Mouse (Mus musculus): ENCODE measurements at regions not wholly inside any gene's neighbourhood (a gene's known extent, or its start where the extent isn't known, plus 50 kb on each side); places are given as distances from the start of the nearest gene placed in this dataset.

DNA sequence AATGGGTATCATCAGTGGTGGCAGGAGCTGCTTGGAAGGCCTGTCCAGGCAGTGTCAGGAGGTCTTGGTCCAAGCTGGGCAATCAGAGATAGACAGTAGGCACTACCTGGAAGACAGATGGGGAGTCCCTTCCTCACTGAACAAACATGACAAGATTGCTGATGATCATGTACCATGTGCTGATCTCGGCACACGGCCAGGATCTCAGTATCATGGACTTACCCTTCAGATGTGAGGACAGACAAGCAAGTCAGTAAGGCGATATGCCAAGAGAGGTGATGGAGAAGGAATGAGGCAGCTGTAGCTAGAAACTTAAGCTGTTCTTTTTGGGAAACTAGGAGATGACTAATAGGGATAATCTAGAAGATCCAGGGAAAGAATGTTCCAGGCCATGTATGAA lies 238.2 kb downstream of the Rybp start:
- no peak for DNase-seq (ENCODE audit: low read depth, low spot score)

DNA sequence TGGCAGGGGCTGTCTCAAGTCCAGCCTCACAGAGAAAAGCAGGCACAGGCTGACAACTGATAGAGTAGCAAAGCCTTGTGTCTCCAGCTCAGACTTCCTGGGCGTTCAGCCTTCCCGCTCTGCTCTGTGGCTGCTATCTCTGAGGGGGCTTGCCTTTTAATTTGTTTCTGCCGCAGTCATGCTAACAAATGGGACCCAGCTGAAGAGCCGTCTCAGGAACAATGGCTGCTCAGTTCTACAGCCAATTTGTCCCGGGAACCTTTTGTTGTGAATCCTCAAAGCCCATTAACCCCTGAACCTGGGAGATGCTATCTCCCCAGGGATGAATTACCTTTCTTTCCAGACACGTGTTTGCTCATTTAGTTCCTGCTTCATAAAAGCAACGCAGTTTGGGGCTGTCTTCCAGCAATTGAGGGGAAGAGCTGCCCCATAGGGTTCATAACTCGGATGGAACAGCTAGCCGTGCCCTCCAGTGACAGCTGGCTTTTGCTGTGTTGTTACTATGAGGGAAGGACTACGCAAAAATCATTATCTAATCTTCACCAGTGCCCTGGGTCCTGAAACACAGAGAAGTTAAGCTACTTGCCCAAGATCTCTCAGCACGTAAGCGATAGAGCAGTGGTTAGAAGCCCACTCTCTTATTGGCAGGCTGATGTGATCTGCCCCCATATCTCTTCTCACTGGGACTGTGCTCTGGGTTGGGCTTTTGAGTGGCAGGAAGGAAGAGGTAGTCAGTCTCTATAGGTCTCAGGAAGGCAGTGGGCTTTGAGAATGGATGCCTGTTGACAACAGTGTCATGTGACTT lies 240.9 kb downstream of the Rybp start:
- DNase-seq (ENCODE audit: low read depth, low spot score), result no peak

DNA sequence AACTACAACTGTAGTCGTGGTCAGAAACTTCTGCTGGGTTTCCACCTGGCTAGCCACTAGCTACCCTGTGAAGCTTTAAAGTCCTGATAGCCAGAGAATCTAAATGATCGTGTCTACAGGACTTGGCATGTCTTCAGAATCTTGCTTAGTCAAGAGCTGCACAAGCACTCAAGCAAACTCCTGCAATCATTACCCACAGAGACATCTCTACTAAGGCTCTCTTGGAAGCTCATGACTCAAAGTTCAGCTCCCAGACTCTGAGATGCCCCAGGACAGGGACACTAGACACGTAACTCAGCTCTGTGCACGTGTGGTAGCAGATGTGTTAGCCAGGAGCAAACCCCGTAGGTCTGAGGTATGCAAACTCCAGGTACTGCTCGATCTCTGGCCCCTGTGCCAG lies 242.2 kb downstream of the Rybp start:
- DNase-seq (ENCODE audit: low read depth, low spot score), result no peak

DNA sequence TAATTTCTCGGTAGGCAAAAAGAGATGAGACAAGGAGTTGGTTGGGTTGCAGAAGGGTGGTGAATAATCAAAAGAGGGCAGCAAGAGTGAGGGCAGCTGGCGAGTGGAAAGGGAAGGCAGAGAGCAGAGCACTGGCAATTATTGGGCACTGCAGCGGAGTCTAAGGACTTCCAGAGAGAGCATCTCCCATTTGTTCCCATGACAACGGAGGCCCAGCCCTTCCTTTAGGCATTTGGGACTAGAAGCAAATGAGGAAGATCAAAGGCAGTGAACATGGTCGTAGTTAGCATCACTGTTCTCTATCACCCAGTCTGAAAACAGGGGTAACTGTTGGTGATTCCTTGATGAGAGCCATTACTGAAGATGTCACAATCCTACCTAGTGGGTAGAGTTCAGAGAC lies 246.1 kb downstream of the Rybp start:
- no peak for DNase-seq (ENCODE audit: low read depth, low spot score)

DNA sequence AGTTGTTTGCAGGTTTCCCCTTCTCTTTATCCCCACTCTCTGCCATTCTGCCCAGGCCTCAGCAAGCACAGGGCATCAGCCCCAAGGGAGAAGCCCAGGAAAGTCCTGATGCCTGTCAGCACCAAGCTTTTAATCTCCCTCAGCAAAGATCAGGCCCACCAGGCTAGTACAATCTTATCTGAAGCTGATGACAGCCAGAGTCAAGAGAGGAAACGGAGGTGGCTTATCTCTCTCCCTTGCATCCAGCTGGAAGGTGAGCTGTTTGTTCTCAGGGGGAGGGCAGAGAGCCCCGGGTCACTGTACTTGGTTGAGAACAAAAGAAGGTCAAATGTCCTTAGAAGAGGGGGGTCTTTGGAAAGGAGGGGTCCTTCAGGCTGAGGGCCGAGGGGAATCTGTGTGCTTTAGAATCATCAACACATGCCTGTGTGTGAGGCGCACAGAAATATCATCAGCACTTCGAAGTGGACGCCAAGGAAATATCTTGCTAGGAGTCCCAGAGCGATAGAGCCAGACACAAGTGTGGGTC lies 246.8 kb downstream of the Rybp start:
- DNase-seq (ENCODE audit: low read depth, low spot score), result no peak

DNA sequence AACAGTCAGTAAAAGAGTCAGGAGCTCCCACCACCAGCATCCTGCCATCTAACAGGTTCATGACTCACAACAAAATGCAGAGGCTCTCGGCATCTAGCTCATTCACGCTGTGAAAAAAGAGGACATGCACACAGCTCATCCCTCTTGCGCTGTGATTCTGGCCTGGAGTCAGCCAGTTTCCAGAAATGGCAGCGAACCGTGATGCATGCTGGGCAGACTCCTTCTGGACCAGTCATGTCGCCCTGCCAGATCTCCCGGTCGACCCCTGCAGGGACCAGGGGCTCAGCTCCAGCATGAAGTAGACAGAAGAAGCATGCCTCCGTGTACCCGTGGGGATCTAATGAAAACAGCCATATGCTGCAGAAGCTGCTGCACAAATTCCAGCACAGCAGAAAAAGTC lies 254.6 kb downstream of the Rybp start:
- DNase-seq (ENCODE audit: low read depth, low spot score), result no peak

DNA sequence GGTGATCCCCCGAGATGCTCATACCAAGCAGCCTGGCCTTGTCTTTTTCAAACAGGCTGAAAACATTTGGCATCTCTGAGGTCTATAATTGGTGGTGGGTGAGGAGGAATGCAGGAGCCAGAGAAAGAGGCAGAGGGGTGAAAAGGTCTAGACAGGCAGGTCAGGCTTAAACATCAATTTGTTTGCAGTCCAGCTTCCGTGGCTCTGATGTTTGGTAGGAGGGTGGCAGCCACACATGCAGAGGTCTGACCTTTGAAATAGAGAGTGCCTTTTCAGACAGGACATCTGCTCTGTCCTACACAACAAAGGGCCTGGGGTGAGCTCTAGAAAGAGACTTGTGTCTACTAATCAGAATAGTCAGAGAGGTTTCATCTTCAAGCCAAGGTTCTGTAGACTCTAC lies 256.8 kb downstream of the Rybp start:
- DNase-seq (ENCODE audit: low read depth, low spot score), result no peak

DNA sequence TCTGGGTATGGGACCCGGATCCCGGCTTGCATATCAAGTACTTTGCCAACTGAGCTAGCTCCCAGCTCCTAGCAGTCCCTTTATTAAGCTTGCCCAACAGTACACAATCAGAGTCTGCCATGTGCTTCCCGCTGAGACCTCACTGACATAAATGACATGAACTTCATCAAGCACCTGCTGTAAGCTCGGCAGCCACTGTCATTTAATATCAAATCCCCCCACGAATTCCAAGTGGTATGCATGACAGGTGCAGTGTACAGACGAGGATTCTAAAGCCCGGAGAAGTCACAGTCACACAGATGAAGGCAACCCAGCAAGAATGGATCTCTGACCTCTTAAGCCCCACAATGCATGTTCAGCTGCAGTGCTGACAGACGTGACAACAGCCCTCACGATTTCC lies 257.3 kb downstream of the Rybp start:
- DNase-seq (ENCODE audit: low read depth, low spot score), result no peak

DNA sequence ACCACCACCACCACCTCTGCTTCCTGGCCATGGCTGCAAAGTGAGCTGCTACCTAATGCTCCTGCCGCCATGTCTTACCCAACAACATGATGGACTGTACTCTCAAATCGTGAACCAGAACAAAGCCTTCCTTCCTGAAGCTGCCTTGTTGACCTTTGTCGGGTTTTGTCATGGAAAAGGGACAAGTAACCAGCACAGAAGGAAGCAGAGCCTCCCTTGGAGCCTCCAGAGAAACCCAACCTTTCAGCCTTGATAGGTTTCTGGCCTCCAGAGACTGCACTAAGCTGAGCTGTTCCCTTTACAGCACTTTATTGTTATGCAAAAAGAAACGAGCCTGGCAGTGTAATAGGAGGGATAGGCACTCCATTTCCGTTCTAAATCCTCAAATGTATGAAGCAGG lies 259.8 kb downstream of the Rybp start:
- DNase-seq (ENCODE audit: low read depth, low spot score), result no peak

DNA sequence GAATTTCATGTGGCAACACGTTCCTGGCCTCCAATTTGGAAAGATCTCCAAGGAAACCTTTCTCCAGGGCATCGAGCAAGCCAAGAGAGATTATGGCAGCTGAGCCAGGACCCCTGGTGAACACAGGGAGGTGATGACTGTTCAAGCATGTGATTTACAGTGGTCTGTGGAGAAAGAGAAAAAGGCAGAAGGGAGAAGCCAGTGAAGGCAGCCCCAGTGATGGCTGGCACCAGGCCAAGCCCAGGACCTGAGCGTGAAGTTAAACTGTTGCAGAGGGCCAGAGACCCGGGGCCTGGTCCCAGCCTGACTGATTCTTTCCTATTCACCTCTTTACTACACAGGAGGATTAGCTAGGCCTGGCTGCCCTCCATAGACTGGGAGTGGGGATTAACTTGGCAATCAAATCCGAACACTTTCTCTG lies 261.7 kb downstream of the Rybp start:
- no peak for DNase-seq (ENCODE audit: low read depth, low spot score)

DNA sequence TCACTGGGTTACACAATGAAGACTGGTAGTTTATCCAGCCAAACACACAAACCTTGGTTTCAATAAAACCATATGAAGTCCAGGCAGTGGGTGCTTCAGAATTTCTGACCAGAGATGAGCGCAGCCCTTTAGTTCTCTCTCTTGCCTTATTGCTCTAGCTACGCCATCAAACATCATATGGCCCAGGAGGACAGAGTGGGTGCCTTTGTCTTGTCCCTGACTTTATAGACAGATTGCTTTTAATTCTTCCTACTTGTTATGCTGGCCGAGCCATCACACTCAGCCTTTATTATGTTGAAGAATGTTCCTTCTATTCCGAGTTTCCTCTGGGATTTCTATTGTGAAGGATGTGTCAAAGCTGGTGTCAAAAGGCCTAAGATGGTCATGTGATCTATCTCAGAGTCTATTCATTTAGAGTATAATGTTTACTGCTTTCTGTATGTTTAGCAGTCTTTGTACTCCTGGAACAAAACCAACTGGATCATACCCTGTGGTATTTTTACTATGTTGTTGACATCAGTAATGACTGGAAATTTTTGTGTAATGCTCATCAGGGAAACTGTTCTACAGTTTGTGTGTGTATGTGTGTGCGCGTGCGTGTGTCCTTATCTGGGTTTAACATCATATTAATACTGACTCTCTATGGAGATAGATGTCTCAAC lies 263.7 kb downstream of the Rybp start:
- DNase-seq (ENCODE audit: low read depth, low spot score), result no peak

DNA sequence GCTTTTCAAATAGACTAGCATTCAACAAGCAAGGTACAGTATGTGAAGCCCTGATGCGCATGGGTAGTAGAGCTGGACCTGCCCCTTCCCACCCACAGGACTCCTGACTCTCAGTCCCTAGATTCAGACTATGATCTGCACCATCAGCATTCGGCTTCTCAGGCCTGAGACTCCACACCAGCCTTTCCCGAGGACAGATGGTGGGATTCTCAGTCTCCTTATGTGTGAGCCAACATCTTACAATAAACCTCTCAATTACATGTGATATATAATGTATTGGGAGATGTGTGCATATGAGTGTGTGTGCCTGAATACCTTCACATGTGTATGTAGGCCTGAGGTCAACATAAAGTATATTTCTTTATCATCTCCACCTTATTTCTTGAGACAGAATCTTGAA lies 268.3 kb downstream of the Rybp start:
- DNase-seq (ENCODE audit: low read depth, low spot score), result no peak

DNA sequence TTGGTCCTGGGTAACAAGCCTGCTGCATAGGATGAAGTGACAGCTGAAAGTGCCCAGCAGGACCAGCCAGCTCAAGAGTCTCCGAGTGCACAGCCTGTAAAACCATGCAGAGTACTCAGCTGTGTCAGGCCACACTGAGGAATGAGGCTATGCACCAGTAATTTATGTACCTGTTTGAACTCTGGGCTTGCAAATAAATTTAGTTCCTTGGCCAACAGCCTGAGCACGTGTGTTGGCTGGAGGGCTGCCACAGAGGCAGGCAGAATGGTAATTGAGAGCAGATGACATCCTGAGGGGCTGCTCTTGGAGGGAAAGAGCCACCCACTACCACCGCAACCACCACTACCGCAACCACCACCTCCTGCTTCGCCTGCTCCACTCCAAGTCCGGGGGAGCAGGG lies 273.3 kb downstream of the Rybp start:
- DNase-seq (ENCODE audit: low read depth, low spot score), result no peak

DNA sequence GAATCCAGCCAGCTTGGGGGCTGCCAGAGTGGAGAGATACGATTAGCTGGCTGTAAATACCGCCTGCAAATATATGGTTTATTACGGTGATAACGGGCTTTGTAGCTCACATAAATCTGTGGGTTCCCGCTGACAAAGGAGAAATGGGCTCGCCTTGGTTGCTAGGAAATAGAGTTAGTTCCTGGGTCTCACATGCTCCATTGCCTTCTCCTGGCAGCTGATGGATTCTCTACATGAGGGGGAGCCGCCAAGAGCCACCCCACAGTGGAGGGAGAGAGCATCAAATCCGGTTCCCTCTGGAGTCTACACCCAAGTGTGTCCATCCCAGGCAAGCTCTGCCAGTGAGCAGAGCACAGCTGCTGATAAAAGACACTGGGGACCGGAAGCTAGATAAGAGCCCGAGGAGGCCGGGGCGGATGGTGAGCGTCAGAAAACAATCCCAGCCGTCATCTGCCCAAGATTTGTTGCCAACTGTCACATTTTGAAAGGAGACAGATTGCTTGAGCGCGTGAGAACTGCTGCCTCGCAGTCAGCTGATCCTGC lies 275.7 kb downstream of the Rybp start:
- DNase-seq (ENCODE audit: low read depth, low spot score), result no peak

DNA sequence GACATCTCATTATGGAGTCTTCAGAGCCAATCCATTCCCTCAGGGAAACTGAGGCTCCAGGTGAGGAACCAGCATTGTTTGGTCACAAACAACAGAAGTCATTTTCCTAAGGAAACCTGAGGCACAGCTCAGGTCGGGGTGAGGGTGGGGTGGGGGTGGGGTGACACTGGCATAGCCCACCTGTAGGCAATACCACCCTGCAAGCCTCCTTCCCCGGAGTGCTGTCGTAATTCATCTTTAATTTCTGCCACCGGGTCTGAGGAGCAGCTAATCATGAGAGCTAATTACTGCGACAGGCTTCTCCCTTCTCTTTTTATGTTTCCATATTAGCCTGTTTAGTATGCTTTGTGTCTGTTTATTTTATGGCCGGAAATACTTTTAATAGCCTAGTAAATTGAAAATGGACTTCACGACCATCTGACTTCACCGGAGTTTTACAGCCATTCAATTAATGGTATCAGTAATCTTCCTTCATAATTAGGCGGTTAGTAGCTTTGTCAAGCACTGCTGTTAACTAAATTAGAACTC lies 276.3 kb downstream of the Rybp start:
- no peak for DNase-seq (ENCODE audit: low read depth, low spot score)

DNA sequence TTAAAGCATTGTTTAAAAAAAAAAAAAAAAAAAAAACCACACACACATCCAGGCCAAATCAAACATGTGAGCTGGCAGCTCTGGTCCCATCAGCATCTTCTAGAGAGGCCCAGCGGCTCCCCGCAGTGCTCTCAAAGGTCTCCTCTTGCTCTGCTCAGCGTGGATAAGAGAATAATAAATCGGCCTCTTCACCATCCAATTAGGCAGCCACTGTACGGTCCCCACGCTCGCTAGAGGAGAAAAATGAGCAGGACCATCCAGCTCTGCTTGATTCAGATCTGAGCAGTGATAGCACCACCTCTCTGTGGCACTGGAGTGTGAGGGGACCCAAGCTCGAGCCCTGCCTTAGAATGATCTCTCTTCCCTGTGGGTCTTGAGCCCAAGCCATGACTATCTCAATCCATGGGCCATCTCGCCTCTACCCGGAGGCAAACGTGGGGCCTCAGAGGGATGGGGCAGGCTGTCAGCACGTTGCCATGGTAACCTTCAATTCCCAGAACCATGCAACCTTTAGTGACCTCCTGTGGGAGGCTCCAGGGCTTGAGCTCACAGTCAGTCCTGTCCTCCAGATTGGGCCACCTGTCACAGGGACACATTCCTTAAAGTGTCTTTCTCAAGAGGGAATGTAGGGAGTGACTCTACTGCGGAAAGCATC lies 273.6 kb upstream of the Prok2 start:
- no peak for DNase-seq (ENCODE audit: low read depth, low spot score)

DNA sequence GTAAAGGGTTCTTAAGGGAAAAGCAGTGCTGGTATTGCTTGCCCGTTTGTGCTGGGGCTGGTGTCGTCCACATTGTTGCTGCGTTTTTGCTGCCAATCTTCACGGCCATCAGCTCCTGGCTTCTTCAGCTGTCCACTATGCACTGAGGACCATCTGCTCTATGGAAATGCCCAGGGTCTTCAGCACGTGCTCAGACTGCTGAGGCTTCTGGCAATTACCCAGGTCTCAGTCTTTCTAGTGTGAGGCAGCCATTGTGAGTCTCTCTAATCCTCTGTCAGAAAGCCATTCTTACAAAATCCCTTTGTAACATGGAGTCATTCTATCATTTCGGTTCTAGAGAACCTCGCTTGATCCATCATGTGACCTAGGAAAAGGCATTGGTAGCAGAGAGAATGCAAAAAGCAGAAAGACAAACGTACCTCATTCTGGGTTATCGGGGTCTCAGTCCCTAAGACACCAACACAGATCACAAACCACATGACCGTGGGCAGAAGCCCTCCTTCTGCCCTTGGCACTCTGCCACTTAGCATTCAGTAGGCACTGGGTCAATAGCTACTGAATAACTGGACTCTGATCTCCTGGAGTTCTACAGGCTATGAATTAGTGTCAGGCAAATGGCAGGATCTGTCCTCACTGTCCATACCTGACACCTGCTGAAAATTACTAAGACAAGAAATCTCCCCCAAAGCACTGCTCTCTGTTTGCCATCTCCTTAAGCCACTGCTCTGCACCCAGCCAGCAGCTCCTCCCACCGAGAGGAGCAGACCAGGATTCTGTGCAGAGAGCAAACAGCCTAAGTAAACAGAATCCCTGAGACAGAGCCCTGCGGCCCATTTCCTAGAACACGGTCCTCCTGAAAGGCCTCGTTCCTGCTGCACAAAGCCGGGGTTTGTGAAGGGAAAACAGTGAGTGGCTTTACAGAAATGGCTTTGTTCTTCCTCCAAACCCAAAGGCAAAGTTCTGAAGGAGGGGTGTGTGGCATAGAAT lies 270.1 kb upstream of the Prok2 start:
- no peak for DNase-seq (ENCODE audit: low read depth, low spot score)

DNA sequence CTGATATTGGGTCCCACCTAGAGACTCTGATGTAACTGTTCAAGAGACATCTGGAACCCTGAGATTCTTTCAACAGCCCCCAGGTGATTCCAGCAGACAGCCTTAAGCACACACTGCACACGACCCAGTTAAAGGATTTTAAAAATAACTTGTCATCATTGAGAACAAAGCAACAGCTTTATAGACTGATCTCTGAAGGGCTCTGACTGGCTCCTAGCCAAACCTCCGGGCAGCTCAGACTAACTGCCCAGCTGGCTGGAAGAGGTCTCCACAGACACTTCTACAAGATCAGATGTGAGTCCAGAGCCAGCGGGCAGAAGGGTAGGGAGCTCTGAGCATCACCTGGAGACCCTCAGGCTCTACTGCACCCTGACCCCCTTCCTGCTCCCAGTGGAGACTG lies 267.8 kb upstream of the Prok2 start:
- no peak for DNase-seq (ENCODE audit: low read depth, low spot score)

DNA sequence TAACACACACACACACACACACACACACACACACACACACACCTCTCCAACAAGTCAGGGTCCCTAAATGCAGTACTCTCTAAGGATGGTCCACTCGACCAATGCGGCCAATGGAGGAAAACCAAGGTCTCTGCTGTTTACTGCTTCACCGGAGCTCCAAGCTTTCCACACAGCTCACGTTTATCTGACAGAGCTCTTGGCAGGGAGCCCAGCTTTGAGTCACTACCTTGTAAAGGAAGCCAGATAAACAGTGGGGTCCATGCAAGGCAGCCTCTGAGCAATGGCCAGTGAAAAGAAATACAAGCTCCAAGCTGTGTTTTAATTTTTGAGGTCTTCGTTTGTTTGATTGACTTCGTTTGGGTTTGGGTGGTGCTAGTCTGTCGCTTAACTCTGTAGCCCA lies 264.9 kb upstream of the Prok2 start:
- DNase-seq (ENCODE audit: low read depth, low spot score), result no peak

DNA sequence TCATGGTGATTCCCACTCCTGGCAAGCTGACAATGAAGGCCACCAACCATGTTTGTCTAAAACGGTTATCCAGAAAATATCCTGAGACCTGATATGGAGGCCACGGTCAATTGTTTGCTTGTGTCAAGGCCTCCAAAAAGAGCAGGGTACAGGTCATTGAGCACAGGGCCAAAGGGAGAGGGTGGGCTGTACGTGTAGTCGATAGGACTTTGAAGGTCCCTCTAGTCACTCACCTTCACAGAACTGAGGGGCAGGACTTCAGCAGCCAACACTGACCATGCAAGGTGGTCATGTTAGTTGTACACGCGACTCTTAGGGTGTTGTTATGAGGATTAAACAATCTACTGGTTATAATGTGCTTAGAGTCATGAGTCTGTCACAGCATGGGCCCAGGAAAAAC lies 264.4 kb upstream of the Prok2 start:
- no peak for DNase-seq (ENCODE audit: low read depth, low spot score)

DNA sequence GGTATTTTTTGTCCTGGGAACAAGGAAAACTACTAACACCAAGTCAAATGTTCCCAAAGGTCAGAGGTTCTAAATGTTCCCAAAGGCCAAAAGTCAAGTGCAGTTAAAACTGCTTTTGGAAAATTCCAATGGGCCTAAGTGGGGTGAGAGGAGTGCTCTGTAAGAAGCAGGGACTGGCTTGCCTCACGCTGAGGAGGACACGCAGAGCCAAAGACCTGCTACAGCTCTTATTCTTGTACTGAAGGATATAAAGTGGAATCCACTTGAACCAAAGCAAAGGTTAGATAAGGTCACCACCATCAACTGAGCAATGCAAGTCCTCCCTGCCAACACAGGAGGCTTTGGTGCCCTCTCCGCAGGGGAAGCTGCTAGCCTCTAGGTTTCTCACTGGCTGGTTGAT lies 260.3 kb upstream of the Prok2 start:
- no peak for DNase-seq (ENCODE audit: low read depth, low spot score)
